Mouse (Mus musculus): Measurements from ENCODE around the gene Amh. TPM values are rescaled to one million over a fixed set of nuclear protein-coding genes. Genes with fewer than 3 reads are reported as not detected.

The Amh gene
- polyA plus RNA-seq, 1 experiment from 2014 or later, result not detected

DNA sequence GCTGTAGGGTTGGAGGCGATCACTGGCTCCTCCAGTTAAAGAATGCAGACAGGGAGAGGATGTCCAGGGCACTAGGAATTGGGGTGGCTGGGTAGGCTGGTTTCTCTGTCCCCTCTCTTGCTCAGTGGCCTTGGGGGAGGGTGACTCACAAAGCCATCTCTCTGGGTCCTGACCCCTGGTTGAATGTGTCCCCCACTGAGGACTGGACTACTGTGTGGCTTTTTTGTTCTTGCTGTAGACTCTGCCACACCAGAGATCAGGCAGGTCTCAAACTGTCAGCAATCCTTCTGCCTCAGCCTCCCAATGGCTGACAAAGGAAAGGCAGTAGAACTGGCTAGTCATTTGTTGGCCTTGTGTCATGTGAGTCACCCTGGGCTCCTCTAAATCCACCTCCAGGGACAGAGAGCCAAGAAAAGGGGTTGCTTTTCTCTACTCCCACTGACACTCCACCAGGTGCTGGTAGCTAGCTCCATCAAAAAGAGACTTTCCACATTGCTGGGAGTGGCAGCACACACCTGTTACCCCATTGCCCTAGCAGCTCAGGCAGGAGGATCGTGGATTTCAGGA, 33.4 kb downstream of the Amh start:
- ATAC-seq (ENCODE audit: low FRiP score, low read depth), result no peak
- Histone ChIP-seq H3K27ac (no peak overlapping the region), H3K36me3 (no peaks in the 10 kb centered on the region), H3K4me3 (no peak overlapping the region), H3K9me3 (no peaks in the 10 kb centered on the region), H3K27me3 (peaks cover 92% of the 10 kb centered on the region), H3K9ac (0 out of 2 replicates have a peak overlapping the region, but pooled peaks have one; percentile 13), H3K4me2 (replicated peaks) (no peak overlapping the region), H3K4me1 (peaks cover under 1% of the 10 kb centered on the region)
- WGBS, result 62% methylated on average over 2 of the region's 2 CpGs

DNA sequence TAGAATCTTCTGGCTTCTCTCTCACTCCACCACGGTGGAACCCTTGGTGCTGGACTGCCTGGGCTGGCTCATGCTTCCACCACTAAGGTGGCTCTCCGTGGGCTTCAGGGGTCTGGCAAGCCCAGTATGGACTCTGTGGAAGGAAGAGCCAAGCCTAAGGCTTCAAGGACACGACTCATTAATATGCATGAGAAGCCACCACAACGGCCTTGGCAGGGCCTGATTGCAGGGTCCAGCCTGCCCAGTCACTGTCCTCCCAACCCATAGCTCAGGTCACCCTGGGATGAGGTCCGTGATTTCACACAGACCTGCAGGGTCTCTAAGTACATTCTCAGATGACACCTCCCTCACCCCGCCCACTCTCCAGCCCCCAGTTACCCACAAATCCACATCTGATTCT, 34.8 kb downstream of the Amh start:
- Histone ChIP-seq H3K4me1 (peaks cover 12% of the 10 kb centered on the region), H3K4me3 (no peak overlapping the region), H3K27ac (no peak overlapping the region), H3K4me2 (replicated peaks) (no peak overlapping the region), H3K9ac (no peak overlapping the region), H3K36me3 (no peaks in the 10 kb centered on the region), H3K9me3 (no peaks in the 10 kb centered on the region), H3K27me3 (peaks cover 92% of the 10 kb centered on the region)
- 61% methylated on average over 6 of the region's 6 CpGs for WGBS
- ATAC-seq (ENCODE audit: low FRiP score, low read depth), result no peak

DNA sequence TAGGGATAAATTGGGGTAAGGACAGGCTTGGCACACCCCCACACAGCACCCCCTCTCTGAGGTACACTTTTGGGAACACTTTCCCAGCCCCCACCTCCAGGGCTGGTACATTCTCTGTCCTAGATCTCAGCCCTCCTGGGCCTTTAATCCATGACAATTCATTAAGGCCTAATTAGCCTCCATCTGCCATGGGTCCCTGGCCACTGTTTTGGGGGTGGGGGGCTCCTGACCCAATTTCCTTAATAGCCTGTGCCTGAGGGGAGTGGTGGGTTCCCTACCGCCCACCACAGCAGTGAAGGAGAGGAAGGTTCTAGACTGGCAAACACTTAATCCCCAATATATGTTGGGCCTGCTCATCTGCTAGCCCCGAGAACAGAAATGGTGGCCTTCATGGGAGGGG, 36.6 kb downstream of the Amh start:
- ATAC-seq (ENCODE audit: low FRiP score, low read depth), result no peak
- Histone ChIP-seq H3K27me3 (peaks cover 92% of the 10 kb centered on the region), H3K9me3 (no peaks in the 10 kb centered on the region), H3K27ac (no peak overlapping the region), H3K36me3 (no peaks in the 10 kb centered on the region), H3K4me1 (peaks cover 12% of the 10 kb centered on the region), H3K4me3 (no peak overlapping the region), H3K9ac (no peak overlapping the region), H3K4me2 (replicated peaks) (no peak overlapping the region)
- 76% methylated on average over 2 of the region's 2 CpGs for WGBS

DNA sequence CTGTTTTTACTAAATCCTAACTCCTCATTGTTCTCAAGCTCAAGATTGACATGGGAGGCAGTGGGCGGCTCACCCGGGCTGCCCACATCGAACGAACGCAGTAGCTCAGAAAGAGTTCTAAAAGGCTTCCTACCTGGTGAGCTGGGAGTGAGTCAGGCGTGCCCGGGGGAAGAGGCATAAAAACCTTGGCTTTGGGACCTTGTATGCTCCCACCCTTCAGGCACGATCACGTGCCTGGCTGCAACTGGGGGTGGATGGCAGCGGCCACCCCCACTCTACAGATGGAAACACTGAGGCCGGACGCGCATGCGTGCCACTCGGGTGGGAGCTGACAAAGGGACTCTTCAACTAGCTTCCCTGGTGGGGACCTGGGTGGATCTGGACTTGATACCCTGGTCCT, 37.3 kb downstream of the Amh start:
- Histone ChIP-seq H3K27me3 (peaks cover 87% of the 10 kb centered on the region), H3K4me2 (replicated peaks) (no peak overlapping the region), H3K9ac (no peak overlapping the region), H3K4me3 (no peak overlapping the region), H3K4me1 (peaks cover 12% of the 10 kb centered on the region), H3K9me3 (no peaks in the 10 kb centered on the region), H3K27ac (no peak overlapping the region), H3K36me3 (no peaks in the 10 kb centered on the region)
- ATAC-seq (ENCODE audit: low FRiP score, low read depth), result no peak
- 80% methylated on average over 15 of the region's 15 CpGs for WGBS

DNA sequence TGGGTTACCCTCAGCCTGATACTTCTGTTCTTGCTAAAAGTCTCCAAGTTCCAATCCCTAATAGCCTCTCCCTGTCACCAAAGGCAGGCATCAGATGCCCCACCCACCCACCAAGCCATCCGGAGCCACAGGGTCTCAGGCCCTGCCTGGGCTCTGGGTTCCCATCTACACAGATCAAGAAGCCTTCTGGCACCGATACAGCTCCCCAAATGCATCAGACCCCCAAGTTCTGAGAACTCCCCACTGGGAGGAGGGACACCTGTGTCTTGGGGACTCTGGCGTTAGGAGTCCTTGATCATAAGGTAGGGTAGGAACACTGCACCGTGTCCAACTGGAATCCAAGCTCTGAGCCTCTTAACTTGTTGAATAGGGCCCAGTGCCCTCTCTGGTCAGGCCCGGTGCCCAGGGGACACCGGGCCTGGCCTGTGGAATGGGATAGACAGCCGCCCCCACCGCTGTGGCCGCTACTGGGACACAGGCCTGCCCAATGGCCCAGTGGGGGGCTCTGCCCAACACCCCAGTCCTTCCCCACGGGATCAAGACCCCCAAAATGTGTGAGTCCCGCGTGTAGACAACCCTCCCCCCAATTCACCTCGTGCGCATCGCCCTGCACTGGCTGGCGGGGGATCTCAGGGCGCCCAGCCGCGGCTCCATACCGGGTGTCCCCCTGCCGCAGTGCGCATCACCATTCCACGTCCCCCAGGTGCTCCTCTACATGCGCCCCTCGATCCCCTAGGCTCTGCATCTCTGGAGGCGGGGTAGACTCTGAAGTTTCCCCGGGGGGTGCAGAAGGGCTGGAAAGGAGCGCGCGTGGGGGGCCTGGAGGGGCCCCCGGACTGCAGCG, 38.3 kb downstream of the Amh start:
- WGBS, result 9% methylated on average over 32 of the region's 32 CpGs
- Histone ChIP-seq H3K4me1 (peaks cover 12% of the 10 kb centered on the region), H3K4me3 (peak overlapping the region; percentile 51), H3K9ac (peak overlapping the region; percentile 68), H3K27me3 (peaks cover 78% of the 10 kb centered on the region), H3K27ac (no peak overlapping the region), H3K9me3 (no peaks in the 10 kb centered on the region), H3K4me2 (replicated peaks) (peak overlapping the region; percentile 88), H3K36me3 (no peaks in the 10 kb centered on the region)
- no peak for ATAC-seq (ENCODE audit: low FRiP score, low read depth)

DNA sequence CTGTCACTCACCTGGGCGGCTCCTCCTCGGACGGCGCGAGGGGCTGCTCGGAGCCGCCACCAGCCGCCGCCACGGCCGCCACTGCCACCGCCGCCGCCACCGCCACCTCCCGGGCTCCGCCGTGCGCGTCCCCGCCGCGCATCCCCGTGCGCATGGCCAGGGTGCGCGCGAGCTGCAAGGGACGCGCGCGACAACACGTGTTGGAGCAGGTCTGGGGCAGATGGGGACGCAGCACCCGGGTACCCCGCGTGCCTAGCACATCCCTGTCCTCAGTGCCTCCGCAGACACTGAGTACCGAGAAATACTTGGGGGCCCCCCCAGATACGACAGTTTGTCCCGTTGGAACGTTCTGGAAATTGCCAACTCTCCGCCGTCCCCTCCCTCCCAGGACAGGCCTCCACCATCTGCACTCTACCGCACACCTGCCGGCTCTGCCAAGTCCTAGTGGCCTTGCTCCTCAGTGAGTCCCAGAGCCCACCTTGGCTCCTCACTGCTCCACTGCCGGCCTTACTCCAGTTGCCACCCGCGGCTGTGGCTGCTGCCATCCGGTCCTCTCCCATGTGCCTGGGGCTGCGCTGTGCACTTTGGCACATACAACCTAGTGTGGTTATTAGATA, 39.0 kb downstream of the Amh start, which contains the start of gene Lingo3:
Lingo3 (minus strand) TSS at position 109 of the 617 bp plus-strand sequence.
- Histone ChIP-seq H3K4me2 (replicated peaks) (peak within 1 kb of the TSS; percentile 88), H3K9me3 (no peaks in the 10 kb centered on the region), H3K9ac (peak within 1 kb of the TSS; percentile 68), H3K27me3 (peaks cover 74% of the 10 kb centered on the region), H3K27ac (no peak within 1 kb of the TSS), H3K4me1 (peaks cover 12% of the 10 kb centered on the region), H3K4me3 (peak within 1 kb of the TSS; percentile 51), H3K36me3 (no peaks in the 10 kb centered on the region)
- WGBS, result 4% methylated on average over 51 of the region's 51 CpGs
- ATAC-seq (ENCODE audit: low FRiP score, low read depth), result 0 out of 2 replicates have a peak, but pooled peaks have one; percentile 21

DNA sequence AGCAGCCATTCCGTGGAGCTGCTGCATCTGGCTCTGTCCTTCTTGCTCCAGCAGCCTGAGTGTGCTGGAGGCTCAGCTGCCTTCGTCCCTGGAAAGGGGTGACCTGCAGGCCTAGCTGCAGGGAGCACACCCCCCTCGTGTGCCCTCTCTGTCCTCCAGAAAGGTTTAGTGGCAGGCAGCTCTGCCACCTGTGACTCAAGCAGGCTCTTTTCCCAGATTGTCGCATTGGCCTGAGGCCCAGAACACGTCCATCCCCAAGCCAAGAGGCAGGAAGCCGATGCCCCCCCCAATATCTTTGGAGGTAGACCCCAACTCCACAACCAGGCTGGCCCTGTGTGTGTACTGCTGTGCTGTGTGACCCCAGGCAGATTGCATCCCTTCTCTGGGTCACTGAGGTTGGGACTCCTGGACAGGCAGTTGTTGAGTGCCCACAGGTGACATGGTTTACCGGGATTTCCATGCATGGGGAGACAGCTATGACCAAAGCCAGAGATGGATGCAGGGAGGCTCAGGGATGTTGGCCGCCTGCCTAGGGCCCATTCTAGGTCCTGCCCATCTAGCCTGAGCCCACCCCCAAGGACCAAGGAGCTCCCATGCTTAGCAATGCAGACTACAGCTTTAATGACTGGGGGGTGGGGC, 40.1 kb downstream of the Amh start:
- H3K27me3 ChIP-seq, result peaks cover 66% of the 10 kb centered on the region
- H3K4me1 ChIP-seq, result peaks cover 12% of the 10 kb centered on the region
- no peak overlapping the region for H3K9ac ChIP-seq
- peaks cover 2% of the 10 kb centered on the region; the same call in 1 of the 2 replicates for H3K36me3 ChIP-seq
- ATAC-seq (ENCODE audit: low FRiP score, low read depth), result no peak
- 59% methylated on average over 8 of the region's 8 CpGs for WGBS
- no peak overlapping the region for H3K4me3 ChIP-seq
- H3K9me3 ChIP-seq, result no peaks in the 10 kb centered on the region
- no peak overlapping the region for H3K27ac ChIP-seq
- H3K4me2 ChIP-seq (replicated peaks), result no peak overlapping the region

DNA sequence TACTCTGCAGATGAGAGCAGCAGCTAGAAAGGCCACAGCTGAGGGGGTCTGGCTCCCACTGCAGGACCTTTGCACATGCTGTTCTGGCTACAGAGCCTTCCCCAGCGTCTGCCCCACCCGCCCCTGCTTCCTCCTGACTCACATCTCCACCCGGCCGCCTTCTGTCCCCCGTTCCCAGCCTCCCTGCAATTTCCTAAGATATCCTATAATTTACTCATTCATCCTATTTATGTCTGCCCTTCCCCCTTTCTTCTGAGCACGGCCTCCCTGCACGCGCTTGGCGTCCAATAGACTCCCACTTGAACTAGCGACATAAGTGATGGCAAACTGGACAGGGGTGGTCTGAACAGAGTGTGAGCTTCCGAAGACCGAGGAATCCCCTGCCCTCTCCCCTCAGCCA, 40.7 kb downstream of the Amh start:
- Histone ChIP-seq H3K4me2 (replicated peaks) (no peak overlapping the region), H3K27ac (no peak overlapping the region), H3K4me1 (peaks cover 12% of the 10 kb centered on the region), H3K36me3 (peaks cover 7% of the 10 kb centered on the region; the same call in 1 of the 2 replicates), H3K27me3 (peaks cover 61% of the 10 kb centered on the region), H3K9ac (no peak overlapping the region), H3K9me3 (no peaks in the 10 kb centered on the region), H3K4me3 (no peak overlapping the region)
- no peak for ATAC-seq (ENCODE audit: low FRiP score, low read depth)
- WGBS, result 72% methylated on average over 12 of the region's 12 CpGs

DNA sequence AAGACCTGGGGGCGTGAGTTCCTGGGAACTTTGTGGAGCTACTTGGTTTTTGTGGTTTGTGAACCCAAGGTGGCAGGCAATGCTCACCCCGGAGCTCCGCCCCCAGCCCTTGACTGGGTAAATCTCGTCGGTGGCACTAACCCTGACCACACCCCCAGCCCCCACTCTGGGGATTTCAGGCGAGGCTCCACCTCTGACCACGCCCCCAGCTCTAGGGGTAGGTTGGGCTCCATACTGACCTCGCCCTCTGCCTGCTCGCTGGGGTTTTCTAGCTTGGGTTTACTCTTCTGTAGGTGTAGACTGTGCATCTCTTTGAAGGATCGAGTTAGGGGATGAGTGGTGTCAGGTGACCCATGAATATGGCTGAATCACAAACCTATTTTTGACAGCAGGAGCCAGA, 43.5 kb downstream of the Amh start:
- H3K9ac ChIP-seq, result no peak overlapping the region
- no peak overlapping the region for H3K27ac ChIP-seq
- H3K4me3 ChIP-seq, result no peak overlapping the region
- H3K9me3 ChIP-seq, result no peaks in the 10 kb centered on the region
- 7% methylated on average over 10 of the region's 10 CpGs for WGBS
- peaks cover 31% of the 10 kb centered on the region for H3K36me3 ChIP-seq
- no peak for ATAC-seq (ENCODE audit: low FRiP score, low read depth)
- H3K4me1 ChIP-seq, result peaks cover 14% of the 10 kb centered on the region
- peaks cover 33% of the 10 kb centered on the region for H3K27me3 ChIP-seq
- H3K4me2 ChIP-seq (replicated peaks), result no peak overlapping the region

DNA sequence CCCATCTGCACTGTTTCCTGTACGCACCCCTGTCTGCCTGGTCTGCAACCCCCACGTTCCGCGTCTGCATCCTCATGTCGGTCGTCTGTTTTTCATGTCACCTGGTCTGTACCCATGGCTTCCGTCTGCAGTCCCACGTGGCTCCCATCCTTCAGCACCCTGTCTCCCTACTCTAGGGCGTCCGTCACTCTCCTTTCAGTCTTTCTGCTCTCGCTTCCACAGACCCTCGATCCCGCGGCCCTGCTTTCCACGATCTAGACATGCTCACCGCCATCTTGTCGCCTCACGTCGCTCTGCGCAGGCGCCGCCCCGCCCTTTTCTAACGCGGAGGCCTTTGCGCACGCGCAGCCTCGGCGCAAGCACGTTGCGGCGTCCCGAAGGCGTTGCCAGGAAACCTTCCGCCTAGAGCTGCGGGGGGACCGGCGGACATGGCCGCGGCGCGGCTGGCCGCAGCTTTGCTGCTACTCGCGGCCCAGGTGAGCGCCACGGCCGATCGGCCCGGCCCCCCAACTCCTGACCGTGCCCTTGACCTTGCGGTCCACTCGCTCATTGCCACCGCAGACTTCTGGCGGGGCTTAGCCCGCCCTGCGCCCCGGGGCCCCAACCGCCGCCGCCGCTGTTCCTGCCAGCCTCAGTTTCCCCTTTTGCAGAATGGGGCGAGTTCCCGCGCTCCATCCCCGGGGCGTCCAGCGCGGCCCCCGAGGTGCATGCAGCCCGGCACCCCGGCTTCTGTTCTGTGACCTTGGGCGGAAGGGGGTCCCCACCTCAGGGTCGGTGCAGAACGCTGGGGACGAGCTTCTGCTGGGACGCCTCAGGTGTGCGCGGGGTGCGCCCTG, 50.1 kb downstream of the Amh start, which contains the start of the genes Lsm7 and Sppl2b:
Lsm7 (minus strand) TSS at position 297 of the 836 bp plus-strand sequence.
Sppl2b (plus strand) TSS at position 363 of the 836 bp plus-strand sequence.
- under 1% methylated on average over 75 of the region's 81 CpGs for WGBS
- peak within 1 kb of the TSS; percentile 94 for H3K9ac ChIP-seq
- H3K36me3 ChIP-seq, result peaks cover 30% of the 10 kb centered on the region
- no peaks in the 10 kb centered on the region for H3K27me3 ChIP-seq
- ATAC-seq (ENCODE audit: low FRiP score, low read depth), result peak; percentile 84
- H3K9me3 ChIP-seq, result no peaks in the 10 kb centered on the region
- peak within 1 kb of the TSS; percentile 97 for H3K4me3 ChIP-seq
- H3K27ac ChIP-seq, result peak within 1 kb of the TSS; percentile 61; the same call in 1 of the 2 replicates
- H3K4me2 ChIP-seq (replicated peaks), result peak within 1 kb of the TSS; percentile 99
- peaks cover 35% of the 10 kb centered on the region for H3K4me1 ChIP-seq

DNA sequence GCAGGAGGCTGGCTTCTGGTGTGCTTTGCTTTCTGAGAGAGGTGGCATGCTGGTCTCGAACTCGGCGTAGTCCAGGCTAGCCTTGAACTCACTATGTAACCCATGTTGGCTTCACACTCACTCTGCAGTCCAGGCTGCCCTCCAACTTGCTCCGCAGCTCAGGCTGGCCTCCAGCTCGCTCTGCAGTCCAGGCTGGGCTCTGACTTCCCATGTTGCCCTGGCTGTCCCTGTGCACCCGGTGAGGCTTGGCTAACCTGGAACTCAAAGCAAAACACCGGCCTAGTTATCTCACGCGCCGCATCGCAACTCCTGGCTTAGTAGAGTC, 50.7 kb downstream of the Amh start:
- no peak for ATAC-seq (ENCODE audit: low FRiP score, low read depth)
- Histone ChIP-seq H3K4me1 (peaks cover 35% of the 10 kb centered on the region), H3K4me3 (peak overlapping the region; percentile 97), H3K9me3 (no peaks in the 10 kb centered on the region), H3K27me3 (no peaks in the 10 kb centered on the region), H3K9ac (peak overlapping the region; percentile 94), H3K27ac (no peak overlapping the region), H3K36me3 (peaks cover 25% of the 10 kb centered on the region), H3K4me2 (replicated peaks) (peak overlapping the region; percentile 99)
- WGBS, result 19% methylated on average over 11 of the region's 11 CpGs
